Comparison of ENCODE assay signal across 9 mouse cellular contexts in the genomic region with DNA sequence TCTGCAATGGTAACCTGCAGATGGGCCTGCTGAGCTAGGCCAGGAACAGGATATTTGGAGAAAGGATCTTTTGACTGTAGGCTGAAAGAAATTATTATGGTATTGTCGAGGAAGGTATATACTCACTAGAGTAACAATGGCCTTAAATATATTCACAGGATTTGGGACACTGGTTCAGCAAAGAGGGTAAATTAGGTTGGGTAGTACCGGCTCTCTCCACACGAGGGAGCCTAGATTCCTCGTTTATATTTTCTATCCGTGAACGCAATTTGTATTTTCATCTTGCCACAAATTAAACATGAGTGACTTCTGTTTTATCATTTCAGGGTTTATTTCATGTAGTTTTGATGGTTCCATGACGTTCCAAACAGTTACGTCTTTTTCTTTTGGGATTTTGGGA. TPM values are rescaled to one million over a fixed set of nuclear protein-coding genes. Genes with fewer than 3 reads are reported as not detected.
DNase-seq lines count a peak whose midpoint lies in the region; ATAC-seq lines count a peak whose summit lies in the region.
"Had no signal": no experiment of that assay in that cellular context is flagged by ENCODE, and none has a peak within 500 bp of the region (broad histone marks: within the 10 kb centered on the region; RNA-seq: fewer than 3 reads in every experiment).

No protein-coding gene starts in this region.

- H3K9me3 ChIP-seq in liver, embryonic 12.5 days (replicated peaks) = no peaks in the 10 kb centered on the region
- H3K9me3 ChIP-seq: midbrain, embryonic 12.5 days had no signal

- WGBS in liver, embryonic 12.5 days (ENCODE audit: insufficient replicate concordance) = 11% methylated on average over 8 of the region's 8 CpGs

- no peak overlapping the region for H3K27ac ChIP-seq in liver, embryonic 12.5 days
- H3K27ac ChIP-seq: midbrain, embryonic 12.5 days had no signal

- H3K4me2 ChIP-seq in liver, embryonic 12.5 days = no peak overlapping the region
- H3K4me2 ChIP-seq: midbrain, embryonic 12.5 days had no signal

- H3K4me3 ChIP-seq in liver, embryonic 12.5 days = no peak overlapping the region
- H3K4me3 ChIP-seq: midbrain, embryonic 12.5 days had no signal

- no peak overlapping the region for H3K9ac ChIP-seq in liver, embryonic 12.5 days
- H3K9ac ChIP-seq: midbrain, embryonic 12.5 days had no signal

- no peaks in the 10 kb centered on the region for H3K27me3 ChIP-seq in liver, embryonic 12.5 days (replicated peaks)

- H3K36me3 ChIP-seq in liver, embryonic 12.5 days = no peaks in the 10 kb centered on the region
- H3K36me3 ChIP-seq: midbrain, embryonic 12.5 days had no signal

- intact Hi-C loops in heart, postnatal 14 days (cut with DNase I) = loop anchor here (2.0 to 10.0 kb wide), 5 partner anchors 342 to 1080 kb away; no protein-coding TSS in a partner anchor

- H3K4me1 ChIP-seq in liver, embryonic 12.5 days = no peaks in the 10 kb centered on the region

- DNase-seq in liver = peak; percentile 24
- DNase-seq in T-cell, adult 2 months (ENCODE audit: low spot score) = peak; percentile 11
- peak; percentile 60 to 73 for DNase-seq in cerebellum, postnatal 4 days (ENCODE audit: low spot score in 2 of 2)
- peak; percentile 51 to 72 for DNase-seq in heart, postnatal 14 days
- peak; percentile 73 to 83 for DNase-seq in left cerebral cortex, adult 18-20 months (ENCODE audit: low spot score in 2 of 2)
- peak; percentile 2 to 16 for DNase-seq in natural killer cell, adult 2 months (ENCODE audit: low spot score in 2 of 2)
- no peak for DNase-seq in Muller cell, postnatal 12 days (ENCODE audit: inconsistent ontology term)

- ATAC-seq in liver, embryonic 12.5 days = no peak

RNA-seq across cellular contexts. Expression of a gene that starts 35.5 kb away (rescaled TPM):
- polyA plus RNA-seq in liver, embryonic 12.5 days (2016; fragmentation: Nextera tagmentation; extraction: Ambion mirVana) = 49.9 and 51.5 TPM in 2 replicates
- 10 to 100 TPM; 63.8 to 64.7 TPM for total RNA-seq in heart, postnatal 14 days (2021)
- 10 to 100 TPM; 23.4 to 25.4 TPM for total RNA-seq in left cerebral cortex, adult 18-20 months (2021)

RNA-seq across cellular contexts. Expression of a gene that starts 35.8 kb away (rescaled TPM):
- 0.83 and 0.98 TPM in 2 replicates for polyA plus RNA-seq in liver, embryonic 12.5 days (2016; fragmentation: Nextera tagmentation; extraction: Ambion mirVana)
- 1 to 10 TPM; 5.9 to 6.0 TPM for total RNA-seq in heart, postnatal 14 days (2021)
- 10 to 100 TPM; 22.5 to 25.3 TPM for total RNA-seq in left cerebral cortex, adult 18-20 months (2021)
